Mouse (Mus musculus): Measurements from ENCODE around the gene Plch2. TPM values are rescaled to one million over a fixed set of nuclear protein-coding genes. Genes with fewer than 3 reads are reported as not detected.
A peak's percentile ranks its signal among the peaks of the same experiment; 100 is the strongest.

The Plch2 gene
- polyA plus RNA-seq, 1 experiment from 2014 or later: 4.2 TPM

GRCm38 (mm10) chr4:154960021-154960689 lies 96.4 kb downstream of the Plch2 start:
- Histone ChIP-seq H3K4me3 (replicated peaks) (peak overlapping the region; percentile 77), H3K27ac (peak overlapping the region; percentile 99), H3K27me3 (peaks cover 50% of the 10 kb centered on the region), H3K9ac (peak overlapping the region; percentile 98), H3K4me2 (peak overlapping the region; percentile 81), H3K36me3 (replicated peaks) (0 out of 2 replicates have a peak, but pooled peaks cover 9% of the 10 kb centered on the region), H3K9me3 (no peaks in the 10 kb centered on the region), H3K4me1 (peaks cover 73% of the 10 kb centered on the region)
- ATAC-seq (ENCODE audit: low FRiP score): no peak
- WGBS: 5% methylated on average over 20 of the region's 20 CpGs

GRCm38 (mm10) chr4:154958621-154959020 lies 98.0 kb downstream of the Plch2 start:
- 3% methylated on average over 8 of the region's 8 CpGs for WGBS

GRCm38 (mm10) chr4:154958171-154958570 lies 98.4 kb downstream of the Plch2 start:
- Histone ChIP-seq H3K27me3 (peaks cover 69% of the 10 kb centered on the region), H3K9ac (peak overlapping the region; percentile 42; the same call in 1 of the 2 replicates), H3K36me3 (replicated peaks) (0 out of 2 replicates have a peak, but pooled peaks cover 9% of the 10 kb centered on the region), H3K4me3 (replicated peaks) (peak overlapping the region; percentile 26), H3K4me2 (peak overlapping the region; percentile 81), H3K27ac (peak overlapping the region; percentile 99), H3K4me1 (peaks cover 83% of the 10 kb centered on the region), H3K9me3 (no peaks in the 10 kb centered on the region)
- peak; percentile 66 for ATAC-seq (ENCODE audit: low FRiP score)
- under 1% methylated on average over 15 of the region's 15 CpGs for WGBS

More at GRCm38 (mm10) chr4:154958621-154959020, 98.0 kb downstream of the Plch2 start:
- Histone ChIP-seq H3K9me3 (no peaks in the 10 kb centered on the region), H3K4me3 (replicated peaks) (peak overlapping the region; percentile 26; the same call in 1 of the 2 replicates), H3K4me2 (peak overlapping the region; percentile 81), H3K9ac (no peak overlapping the region), H3K4me1 (peaks cover 83% of the 10 kb centered on the region), H3K27ac (peak overlapping the region; percentile 99), H3K36me3 (replicated peaks) (0 out of 2 replicates have a peak, but pooled peaks cover 9% of the 10 kb centered on the region), H3K27me3 (peaks cover 65% of the 10 kb centered on the region)
- peak; percentile 10; the same call in 1 of the 2 replicates for ATAC-seq (ENCODE audit: low FRiP score)

- H3K27ac ChIP-seq: peak overlapping the region; percentile 99
- ATAC-seq (ENCODE audit: low FRiP score): no peak
- H3K9ac ChIP-seq: no peak overlapping the region
- 0 out of 2 replicates have a peak, but pooled peaks cover 6% of the 10 kb centered on the region for H3K36me3 ChIP-seq (replicated peaks)
- peak overlapping the region; percentile 81 for H3K4me2 ChIP-seq
- H3K4me1 ChIP-seq: peaks cover 83% of the 10 kb centered on the region
- 28% methylated on average over 13 of the region's 13 CpGs for WGBS
- H3K27me3 ChIP-seq: peaks cover 69% of the 10 kb centered on the region
- no peaks in the 10 kb centered on the region for H3K9me3 ChIP-seq
- H3K4me3 ChIP-seq (replicated peaks): no peak overlapping the region
These were observed 99.1 kb downstream of the Plch2 start for GRCm38 (mm10) chr4:154957289-154957993.

GRCm38 (mm10) chr4:154956604-154957003 lies 100.0 kb downstream of the Plch2 start:
- H3K27me3 ChIP-seq: peaks cover 72% of the 10 kb centered on the region
- peaks cover 82% of the 10 kb centered on the region for H3K4me1 ChIP-seq
- 19% methylated on average over 9 of the region's 9 CpGs for WGBS

GRCm38 (mm10) chr4:154952461-154953241 lies 103.9 kb downstream of the Plch2 start:
- H3K27me3 ChIP-seq: peaks cover 60% of the 10 kb centered on the region
- no peaks in the 10 kb centered on the region for H3K9me3 ChIP-seq
- peak overlapping the region; percentile 13; the same call in 1 of the 2 replicates for H3K4me3 ChIP-seq (replicated peaks)
- H3K36me3 ChIP-seq (replicated peaks): no peaks in the 10 kb centered on the region
- under 1% methylated on average over 26 of the region's 26 CpGs for WGBS
- ATAC-seq (ENCODE audit: low FRiP score): peak; percentile 62
- H3K4me1 ChIP-seq: peaks cover 85% of the 10 kb centered on the region
- peak overlapping the region; percentile 43 for H3K4me2 ChIP-seq
- peak overlapping the region; percentile 75 for H3K27ac ChIP-seq
- 0 out of 2 replicates have a peak overlapping the region, but pooled peaks have one; percentile 12 for H3K9ac ChIP-seq

More at GRCm38 (mm10) chr4:154956604-154957003, 100.0 kb downstream of the Plch2 start:
- Histone ChIP-seq H3K9me3 (no peaks in the 10 kb centered on the region), H3K4me3 (replicated peaks) (no peak overlapping the region), H3K27ac (no peak overlapping the region), H3K9ac (no peak overlapping the region), H3K4me2 (no peak overlapping the region; the same call in 1 of the 2 replicates), H3K36me3 (replicated peaks) (no peaks in the 10 kb centered on the region)
- no peak for ATAC-seq (ENCODE audit: low FRiP score)

- H3K4me2 ChIP-seq: peak overlapping the region; percentile 41
- 4% methylated on average over 16 of the region's 16 CpGs for WGBS
- H3K9me3 ChIP-seq: no peaks in the 10 kb centered on the region
- H3K27me3 ChIP-seq: peaks cover 31% of the 10 kb centered on the region
- peak overlapping the region; percentile 13 for H3K4me3 ChIP-seq (replicated peaks)
- H3K9ac ChIP-seq: no peak overlapping the region
- no peaks in the 10 kb centered on the region for H3K36me3 ChIP-seq (replicated peaks)
- peak; percentile 31 for ATAC-seq (ENCODE audit: low FRiP score)
- peaks cover 91% of the 10 kb centered on the region for H3K4me1 ChIP-seq
- peak overlapping the region; percentile 95 for H3K27ac ChIP-seq
These were observed 107.0 kb downstream of the Plch2 start for GRCm38 (mm10) chr4:154949589-154949982.

- H3K36me3 ChIP-seq (replicated peaks): no peaks in the 10 kb centered on the region
- H3K4me2 ChIP-seq: peak overlapping the region; percentile 41
- no peak overlapping the region for H3K9ac ChIP-seq
- peak overlapping the region; percentile 95 for H3K27ac ChIP-seq
- peak overlapping the region; percentile 13 for H3K4me3 ChIP-seq (replicated peaks)
- peaks cover 87% of the 10 kb centered on the region for H3K4me1 ChIP-seq
- ATAC-seq (ENCODE audit: low FRiP score): peak; percentile 10
- peaks cover 26% of the 10 kb centered on the region for H3K27me3 ChIP-seq
- 36% methylated on average over 6 of the region's 6 CpGs for WGBS
- H3K9me3 ChIP-seq: no peaks in the 10 kb centered on the region
These were observed 107.5 kb downstream of the Plch2 start for GRCm38 (mm10) chr4:154948940-154949588.

- ATAC-seq (ENCODE audit: low FRiP score): peak; percentile 68
- peak overlapping the region; percentile 95 for H3K27ac ChIP-seq
- H3K9me3 ChIP-seq: no peaks in the 10 kb centered on the region
- no peak overlapping the region for H3K9ac ChIP-seq
- H3K36me3 ChIP-seq (replicated peaks): no peaks in the 10 kb centered on the region
- peak overlapping the region; percentile 41 for H3K4me2 ChIP-seq
- peaks cover 83% of the 10 kb centered on the region for H3K4me1 ChIP-seq
- peak overlapping the region; percentile 13; the same call in 1 of the 2 replicates for H3K4me3 ChIP-seq (replicated peaks)
- 29% methylated on average over 14 of the region's 14 CpGs for WGBS
- peaks cover 18% of the 10 kb centered on the region; the same call in 1 of the 2 replicates for H3K27me3 ChIP-seq
These were observed 108.3 kb downstream of the Plch2 start for GRCm38 (mm10) chr4:154948066-154948939.

- peaks cover 64% of the 10 kb centered on the region for H3K4me1 ChIP-seq
These were observed 110.3 kb downstream of the Plch2 start for GRCm38 (mm10) chr4:154946319-154946718.

More at GRCm38 (mm10) chr4:154946319-154946718, 110.3 kb downstream of the Plch2 start:
- H3K9me3 ChIP-seq: no peaks in the 10 kb centered on the region
- peak overlapping the region; percentile 38 for H3K4me3 ChIP-seq (replicated peaks)
- H3K9ac ChIP-seq: peak overlapping the region; percentile 17; the same call in 1 of the 2 replicates
- peak overlapping the region; percentile 63 for H3K4me2 ChIP-seq
- WGBS: 3% methylated on average over 8 of the region's 8 CpGs
- H3K27ac ChIP-seq: peak overlapping the region; percentile 79
- peak; percentile 80 for ATAC-seq (ENCODE audit: low FRiP score)
- H3K27me3 ChIP-seq: peaks cover 5% of the 10 kb centered on the region; the same call in 1 of the 2 replicates
- H3K36me3 ChIP-seq (replicated peaks): no peaks in the 10 kb centered on the region
